36 mouse cellular contexts compared by ENCODE assay signal in the genomic region with DNA sequence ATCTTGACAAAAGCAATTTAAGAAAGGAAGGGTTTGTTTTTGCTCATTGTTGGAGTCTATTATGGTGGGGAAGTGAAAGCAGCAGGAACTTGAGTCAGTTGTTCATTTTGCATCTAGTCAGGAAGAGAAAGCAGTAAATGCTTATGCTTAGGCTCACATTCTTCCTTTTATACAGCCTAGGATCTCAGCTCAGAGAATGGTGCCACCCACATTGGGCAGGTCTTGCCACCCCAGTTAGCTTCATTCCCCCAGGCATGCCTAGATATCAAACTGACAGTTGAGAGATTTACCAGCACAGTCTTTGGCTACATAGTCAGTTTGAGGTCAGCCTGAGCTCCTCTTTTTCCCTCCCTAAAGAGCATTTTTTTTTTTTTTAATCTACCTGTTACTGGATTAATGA. TPM values are rescaled to one million over a fixed set of nuclear protein-coding genes. Genes with fewer than 3 reads are reported as not detected.
DNase-seq lines count a peak whose midpoint lies in the region; ATAC-seq lines count a peak whose summit lies in the region.
"Had no signal": no experiment of that assay in that cellular context is flagged by ENCODE, and none has a peak within 500 bp of the region (broad histone marks: within the 10 kb centered on the region; RNA-seq: fewer than 3 reads in every experiment).

No protein-coding gene starts in this region.

- H3K36me3 ChIP-seq in macrophage (ENCODE audit: inconsistent target) = no peaks in the 10 kb centered on the region
- no peaks in the 10 kb centered on the region for H3K36me3 ChIP-seq in splenic B cell, adult 2 months (ENCODE audit: control insufficient read depth, insufficient read depth, low read length, poor library complexity, severe bottlenecking)
- no peaks in the 10 kb centered on the region for H3K36me3 ChIP-seq in forebrain, embryonic 16.5 days (ENCODE audit: control insufficient read depth, insufficient read depth)
- H3K36me3 ChIP-seq: forebrain, embryonic 12.5 days; hindbrain, embryonic 13.5 days; kidney, embryonic 15.5 days; liver, embryonic 13.5 days had no signal

- no peak for ATAC-seq in forebrain, embryonic 16.5 days
- ATAC-seq: midbrain, embryonic 16.5 days had no signal

- H3K27ac ChIP-seq in macrophage = peak overlapping the region; percentile 59
- no peak overlapping the region for H3K27ac ChIP-seq in forebrain, embryonic 16.5 days (ENCODE audit: low read length)
- H3K27ac ChIP-seq: forebrain, embryonic 12.5 days; heart, adult 2 months; hindbrain, embryonic 13.5 days; kidney, embryonic 15.5 days; left cerebral cortex, adult 2 months; liver, embryonic 13.5 days had no signal

- no peak overlapping the region for H3K9ac ChIP-seq in forebrain, embryonic 16.5 days (replicated peaks; ENCODE audit: low read depth, low read length)
- H3K9ac ChIP-seq: forebrain, embryonic 12.5 days; hindbrain, embryonic 13.5 days; kidney, embryonic 15.5 days; liver, embryonic 13.5 days had no signal

- peak; percentile 87 for DNase-seq in heart, adult 11 months
- DNase-seq in heart, postnatal 4 days = no peak
- peak; percentile 3 to 39 for DNase-seq in spleen, postnatal 36 days (ENCODE audit: low spot score in 2 of 2)
- DNase-seq in spleen, postnatal 4 days (ENCODE audit: low spot score in 2 of 2) = no peak
- DNase-seq in splenic B cell, adult 2 months (ENCODE audit: low read depth, low spot score) = peak; percentile 53
- no peak for DNase-seq in cerebellum, adult 9-11 months
- DNase-seq: adrenal gland, postnatal 10 days; cerebellum, adult 9-10 months; gastrocnemius, postnatal 14 days; heart, adult 2 months; kidney, adult 11 months; layer of hippocampus, adult 9-11 months; liver, embryonic 13.5 days; lung, adult 2 months; lung, postnatal 14 days; thymus, adult 2 months; thymus, postnatal 4 days had no signal

- H3K4me2 ChIP-seq in forebrain, embryonic 16.5 days (ENCODE audit: low read length) = no peak overlapping the region
- H3K4me2 ChIP-seq: forebrain, embryonic 12.5 days; hindbrain, embryonic 13.5 days; kidney, embryonic 15.5 days; liver, embryonic 13.5 days had no signal

- H3K4me3 ChIP-seq in macrophage (ENCODE audit: inconsistent target) = no peak overlapping the region
- H3K4me3 ChIP-seq in forebrain, embryonic 16.5 days (replicated peaks; ENCODE audit: low read length) = no peak overlapping the region
- H3K4me3 ChIP-seq: forebrain, embryonic 12.5 days; heart, adult 2 months; hindbrain, embryonic 13.5 days; kidney, embryonic 15.5 days; left cerebral cortex, adult 2 months; liver, embryonic 13.5 days; myocyte had no signal

- no peaks in the 10 kb centered on the region for H3K9me3 ChIP-seq in forebrain, embryonic 16.5 days (ENCODE audit: control insufficient read depth, low read length)
- H3K9me3 ChIP-seq: forebrain, embryonic 12.5 days; hindbrain, embryonic 13.5 days; kidney, embryonic 15.5 days; liver, embryonic 13.5 days had no signal

- H3K27me3 ChIP-seq in splenic B cell, adult 2 months (ENCODE audit: control insufficient read depth, insufficient read depth, low read length, poor library complexity, severe bottlenecking) = no peaks in the 10 kb centered on the region
- no peaks in the 10 kb centered on the region for H3K27me3 ChIP-seq in forebrain, embryonic 16.5 days (replicated peaks; ENCODE audit: control insufficient read depth, insufficient read depth, low read length)
- H3K27me3 ChIP-seq: forebrain, embryonic 12.5 days; hindbrain, embryonic 13.5 days; kidney, embryonic 15.5 days; liver, embryonic 13.5 days had no signal

- H3K79me2 ChIP-seq in macrophage (ENCODE audit: inconsistent target) = peaks cover 93% of the 10 kb centered on the region

- H3K4me1 ChIP-seq in forebrain, embryonic 16.5 days (replicated peaks; ENCODE audit: control insufficient read depth, insufficient read depth, low read length) = no peaks in the 10 kb centered on the region
- H3K4me1 ChIP-seq: forebrain, embryonic 12.5 days; hindbrain, embryonic 13.5 days; kidney, embryonic 15.5 days had no signal

RNA-seq across cellular contexts. Expression of gene Kdm6a, which starts 24.8 kb away (rescaled TPM):
- 10 to 100 TPM; 30.7 to 53.3 TPM for total RNA-seq in heart, postnatal 4 days (2021)
- 100 to 1,000 TPM in 21 of 26 experiments, 10 to 100 TPM in 5; 29.8 to 294 (median 185) TPM for total RNA-seq in macrophage (2018; cell fraction: chromatin; rRNA removed)
- 10 to 100 TPM; 12.0 to 70.0 (median 53.0) TPM for total RNA-seq in macrophage (2018; cell fraction: cytosol; rRNA removed)
- total RNA-seq in macrophage (2018; cell fraction: nucleus; rRNA removed) = 100 to 1,000 TPM in 18 of 26 experiments, 10 to 100 TPM in 8; 30.4 to 184 (median 134) TPM
- polyA plus RNA-seq in macrophage (2018) = 24.7 to 32.8 TPM (median 31.8 TPM) in 3 replicates
- 24.1 and 27.7 TPM in 2 replicates for polyA plus RNA-seq in forebrain, embryonic 16.5 days (2015; fragmentation: Nextera tagmentation; extraction: Ambion mirVana)

RNA-seq across cellular contexts. Expression of gene Dusp21, which starts 41.5 kb away (rescaled TPM):
- not detected for total RNA-seq in heart, postnatal 4 days (2021)
- not detected for total RNA-seq in macrophage (2018; cell fraction: chromatin; rRNA removed)
- not detected for total RNA-seq in macrophage (2018; cell fraction: cytosol; rRNA removed)
- not detected for total RNA-seq in macrophage (2018; cell fraction: nucleus; rRNA removed)
- polyA plus RNA-seq in macrophage (2018) = not detected in 3 replicates
- not detected in 2 replicates for polyA plus RNA-seq in forebrain, embryonic 16.5 days (2015; fragmentation: Nextera tagmentation; extraction: Ambion mirVana)
- total RNA-seq: adrenal gland, postnatal 10 days; ES-E14; gastrocnemius, postnatal 14 days; heart, adult 2 months; left cerebral cortex, adult 2 months; left cerebral cortex, postnatal 36 days had no signal
- polyA plus RNA-seq: brain, embryonic 14.5 days; cortical plate, adult 2 months; embryonic facial prominence, embryonic 11.5 days; forebrain, embryonic 12.5 days; frontal cortex, adult 2 months; heart, adult 2 months; heart, embryonic 16.5 days; hindbrain, embryonic 13.5 days; kidney, embryonic 15.5 days; large intestine, adult 2 months; limb, embryonic 14.5 days; liver, embryonic 13.5 days; lung, adult 2 months; midbrain, embryonic 16.5 days; myocyte; neural tube, embryonic 14.5 days; stomach, embryonic 16.5 days; thymus, adult 2 months had no signal

Comparison
In these comparisons a context has a peak if more than half of its experiments do, and no peak if none do; other contexts are left out.
1. DNase-seq: peak in heart, adult 11 months (single experiment), spleen, postnatal 36 days (2 of 2) and splenic B cell, adult 2 months (single experiment); none in heart, postnatal 4 days (single experiment), spleen, postnatal 4 days (0 of 2) and cerebellum, adult 9-11 months (single experiment).